Mouse (Mus musculus) midbrain, embryonic 15.5 days (tissue): ENCODE results near the gene Mecom. TPM values are rescaled to one million over a fixed set of nuclear protein-coding genes. Genes with fewer than 3 reads are reported as not detected.

Source experiments
- ATAC-seq: fragments of 200-750 bp; cut with Nextera tagmentation; replicated peaks from 2 replicates; pipeline ENCODE4 v1.8.0; 2017; ENCODE audit warnings: moderate TSS enrichment
- H3K27ac ChIP-seq: fragments of 300-500 bp; sonication (generic); 2 replicates; pipeline ENCODE4 v1.5.1; 2015; ENCODE audit warnings: mild to moderate bottlenecking, inconsistent platforms
- H3K27me3 ChIP-seq: fragments of 300-500 bp; sonication (generic); replicated peaks from 2 replicates; pipeline ENCODE4 v1.6.1; 2015; ENCODE audit warnings: inconsistent platforms
- H3K36me3 ChIP-seq: fragments of 300-500 bp; sonication (generic); replicated peaks from 2 replicates; pipeline ENCODE4 v1.6.1; 2015; ENCODE audit warnings: inconsistent platforms
- H3K4me1 ChIP-seq: fragments of 300-500 bp; sonication (generic); 2 replicates; pipeline ENCODE4 v1.6.1; 2015; ENCODE audit warnings: inconsistent platforms
- H3K4me2 ChIP-seq: fragments of 300-500 bp; sonication (generic); 2 replicates; pipeline ENCODE4 v1.6.1; 2015; ENCODE audit warnings: inconsistent platforms, mild to moderate bottlenecking, moderate library complexity
- H3K4me3 ChIP-seq: fragments of 300-500 bp; sonication (generic); 2 replicates; pipeline ENCODE4 v1.5.1; 2015; ENCODE audit warnings: mild to moderate bottlenecking, inconsistent platforms
- H3K9ac ChIP-seq: fragments of 300-500 bp; sonication (generic); 2 replicates; pipeline ENCODE4 v1.6.1; 2015; ENCODE audit warnings: mild to moderate bottlenecking, inconsistent platforms
- H3K9me3 ChIP-seq: fragments of 300-500 bp; sonication (generic); 2 replicates; pipeline ENCODE4 v1.6.1; 2016; ENCODE audit warnings: inconsistent platforms
- WGBS: fragments of 180-500 bp; shearing (Covaris S2); methylation state at CpG from one replicate; pipeline ENCODE4 v1.1.7; 2015; ENCODE audit warnings: mixed read lengths; 5-methylcytosine and 5-hydroxymethylcytosine counted together
- polyA plus RNA-seq: library from polyadenylated mRNA; unstranded; fragments of >200 nt; fragmentation: Nextera tagmentation; extraction: Ambion mirVana; gene quantifications from 2 replicates; pipeline ENCODE4 v1.2.1, GENCODE M21; 2015

Mecom gene
- polyA plus RNA-seq, 1 experiment from 2014 or later = 5.2 TPM

- H3K27ac ChIP-seq = no peak overlapping the region
- H3K4me1 ChIP-seq = no peaks in the 10 kb centered on the region
- no peak for ATAC-seq
- H3K4me2 ChIP-seq = no peak overlapping the region
- H3K4me3 ChIP-seq = no peak overlapping the region
- H3K27me3 ChIP-seq = no peaks in the 10 kb centered on the region
- H3K9ac ChIP-seq = no peak overlapping the region
- no peaks in the 10 kb centered on the region for H3K36me3 ChIP-seq
- H3K9me3 ChIP-seq = no peaks in the 10 kb centered on the region
- WGBS = 45% methylated on average over 1 of the region's 1 CpGs
These were observed 548.8 kb downstream of the Mecom start for GRCm38 (mm10) chr3:29999035-29999434.

GRCm38 (mm10) chr3:29997068-29997467 lies 550.7 kb downstream of the Mecom start:
- no peaks in the 10 kb centered on the region for H3K4me1 ChIP-seq
- no peaks in the 10 kb centered on the region for H3K9me3 ChIP-seq
- no peak overlapping the region for H3K4me2 ChIP-seq
- H3K36me3 ChIP-seq = no peaks in the 10 kb centered on the region
- 86% methylated on average over 7 of the region's 7 CpGs for WGBS
- no peaks in the 10 kb centered on the region for H3K27me3 ChIP-seq
- no peak overlapping the region for H3K27ac ChIP-seq
- no peak for ATAC-seq
- H3K4me3 ChIP-seq = no peak overlapping the region
- H3K9ac ChIP-seq = no peak overlapping the region

GRCm38 (mm10) chr3:29993346-29993745 lies 554.5 kb downstream of the Mecom start:
- Histone ChIP-seq H3K4me1 (no peaks in the 10 kb centered on the region), H3K36me3 (no peaks in the 10 kb centered on the region), H3K4me3 (no peak overlapping the region), H3K9me3 (no peaks in the 10 kb centered on the region), H3K27me3 (no peaks in the 10 kb centered on the region), H3K9ac (no peak overlapping the region), H3K4me2 (no peak overlapping the region), H3K27ac (no peak overlapping the region)
- ATAC-seq = no peak
- 68% methylated on average over 10 of the region's 10 CpGs for WGBS

GRCm38 (mm10) chr3:29991523-29991922 lies 556.3 kb downstream of the Mecom start:
- WGBS = 82% methylated on average over 1 of the region's 1 CpGs
- no peaks in the 10 kb centered on the region for H3K27me3 ChIP-seq
- no peaks in the 10 kb centered on the region for H3K4me1 ChIP-seq

GRCm38 (mm10) chr3:29984431-29984830 lies 563.4 kb downstream of the Mecom start:
- WGBS = 90% methylated on average over 3 of the region's 3 CpGs
- no peak overlapping the region for H3K4me3 ChIP-seq
- no peaks in the 10 kb centered on the region for H3K36me3 ChIP-seq
- H3K4me1 ChIP-seq = no peaks in the 10 kb centered on the region
- H3K27ac ChIP-seq = no peak overlapping the region
- no peak overlapping the region for H3K9ac ChIP-seq
- H3K9me3 ChIP-seq = no peaks in the 10 kb centered on the region
- no peaks in the 10 kb centered on the region for H3K27me3 ChIP-seq
- no peak overlapping the region for H3K4me2 ChIP-seq
- no peak for ATAC-seq

More at GRCm38 (mm10) chr3:29991523-29991922, 556.3 kb downstream of the Mecom start:
- Histone ChIP-seq H3K36me3 (no peaks in the 10 kb centered on the region), H3K9ac (no peak overlapping the region), H3K4me2 (no peak overlapping the region), H3K4me3 (no peak overlapping the region), H3K27ac (no peak overlapping the region), H3K9me3 (no peaks in the 10 kb centered on the region)
- ATAC-seq = no peak

GRCm38 (mm10) chr3:29981259-29981910 lies 566.4 kb downstream of the Mecom start:
- no peak overlapping the region for H3K27ac ChIP-seq
- no peak overlapping the region for H3K9ac ChIP-seq
- 73% methylated on average over 7 of the region's 7 CpGs for WGBS
- no peak overlapping the region for H3K4me2 ChIP-seq
- no peaks in the 10 kb centered on the region for H3K27me3 ChIP-seq
- H3K4me3 ChIP-seq = no peak overlapping the region
- no peaks in the 10 kb centered on the region for H3K36me3 ChIP-seq
- ATAC-seq = no peak
- no peaks in the 10 kb centered on the region for H3K9me3 ChIP-seq
- no peaks in the 10 kb centered on the region for H3K4me1 ChIP-seq

- Histone ChIP-seq H3K36me3 (no peaks in the 10 kb centered on the region), H3K4me2 (no peak overlapping the region), H3K4me1 (no peaks in the 10 kb centered on the region), H3K27me3 (no peaks in the 10 kb centered on the region), H3K4me3 (no peak overlapping the region), H3K27ac (no peak overlapping the region), H3K9ac (no peak overlapping the region), H3K9me3 (no peaks in the 10 kb centered on the region)
- WGBS = 93% methylated on average over 9 of the region's 9 CpGs
- ATAC-seq = no peak
These were observed 567.3 kb downstream of the Mecom start for GRCm38 (mm10) chr3:29980531-29980930.

GRCm38 (mm10) chr3:29976580-29976979 lies 571.2 kb downstream of the Mecom start:
- Histone ChIP-seq H3K36me3 (no peaks in the 10 kb centered on the region), H3K4me2 (no peak overlapping the region), H3K9me3 (no peaks in the 10 kb centered on the region), H3K27ac (no peak overlapping the region), H3K27me3 (no peaks in the 10 kb centered on the region), H3K4me1 (no peaks in the 10 kb centered on the region), H3K4me3 (no peak overlapping the region), H3K9ac (no peak overlapping the region)
- 82% methylated on average over 4 of the region's 4 CpGs for WGBS
- no peak for ATAC-seq

- no peak overlapping the region for H3K27ac ChIP-seq
- no peaks in the 10 kb centered on the region for H3K27me3 ChIP-seq
- H3K4me2 ChIP-seq = no peak overlapping the region
- no peak overlapping the region for H3K4me3 ChIP-seq
- no peaks in the 10 kb centered on the region for H3K4me1 ChIP-seq
- H3K9me3 ChIP-seq = no peaks in the 10 kb centered on the region
- no peak for ATAC-seq
- H3K9ac ChIP-seq = no peak overlapping the region
- WGBS = 81% methylated on average over 11 of the region's 11 CpGs
- no peaks in the 10 kb centered on the region for H3K36me3 ChIP-seq
These were observed 579.3 kb downstream of the Mecom start for GRCm38 (mm10) chr3:29968433-29968949.

- Histone ChIP-seq H3K4me2 (no peak overlapping the region), H3K27me3 (no peaks in the 10 kb centered on the region), H3K9me3 (no peaks in the 10 kb centered on the region), H3K36me3 (no peaks in the 10 kb centered on the region), H3K4me3 (no peak overlapping the region), H3K9ac (no peak overlapping the region), H3K4me1 (no peaks in the 10 kb centered on the region), H3K27ac (no peak overlapping the region)
- no peak for ATAC-seq
- 85% methylated on average over 7 of the region's 7 CpGs for WGBS
These were observed 583.9 kb downstream of the Mecom start for GRCm38 (mm10) chr3:29963953-29964352.

- 86% methylated on average over 3 of the region's 3 CpGs for WGBS
These were observed 584.4 kb downstream of the Mecom start for GRCm38 (mm10) chr3:29963447-29963846.

GRCm38 (mm10) chr3:29959051-29959450 lies 588.8 kb downstream of the Mecom start:
- ATAC-seq = no peak
- H3K9ac ChIP-seq = no peak overlapping the region
- H3K4me3 ChIP-seq = no peak overlapping the region
- H3K36me3 ChIP-seq = no peaks in the 10 kb centered on the region
- no peak overlapping the region for H3K27ac ChIP-seq
- H3K4me1 ChIP-seq = no peaks in the 10 kb centered on the region
- H3K4me2 ChIP-seq = no peak overlapping the region
- no peaks in the 10 kb centered on the region for H3K9me3 ChIP-seq
- H3K27me3 ChIP-seq = no peaks in the 10 kb centered on the region
- 86% methylated on average over 3 of the region's 3 CpGs for WGBS

More at GRCm38 (mm10) chr3:29963447-29963846, 584.4 kb downstream of the Mecom start:
- H3K27ac ChIP-seq = no peak overlapping the region
- H3K4me1 ChIP-seq = no peaks in the 10 kb centered on the region
- H3K4me2 ChIP-seq = no peak overlapping the region
- H3K27me3 ChIP-seq = no peaks in the 10 kb centered on the region
- no peaks in the 10 kb centered on the region for H3K9me3 ChIP-seq
- no peak for ATAC-seq
- H3K36me3 ChIP-seq = no peaks in the 10 kb centered on the region
- no peak overlapping the region for H3K4me3 ChIP-seq
- H3K9ac ChIP-seq = no peak overlapping the region
